Mouse (Mus musculus) liver, embryonic 13.5 days (tissue): ENCODE results near the gene Vmn1r8. TPM values are rescaled to one million over a fixed set of nuclear protein-coding genes. Genes with fewer than 3 reads are reported as not detected.
"Not testable (repeated sequence)": the region's sequence is repeated elsewhere in the genome, so short reads cannot be mapped to it uniquely, and the experiment has no call there.

Experiments used
- ATAC-seq: fragments of 200-750 bp; cut with Nextera tagmentation; 2 replicates; pipeline ENCODE4 v1.8.0; 2017; ENCODE audit warnings: low read depth, mild to moderate bottlenecking, moderate number of reproducible peaks, moderate library complexity
- DNase-seq: peaks from one replicate; pipeline ENCODE4 v3.0.0; 2022
- H3K27ac ChIP-seq: fragments of 300-500 bp; sonication (generic); 2 replicates; pipeline ENCODE4 v1.5.1; 2015; ENCODE audit warnings: moderate library complexity, mild to moderate bottlenecking, inconsistent platforms
- H3K27me3 ChIP-seq: fragments of 300-500 bp; sonication (generic); 2 replicates; pipeline ENCODE4 v1.6.1; 2015; ENCODE audit warnings: mild to moderate bottlenecking, inconsistent platforms
- H3K36me3 ChIP-seq: fragments of 300-500 bp; sonication (generic); 2 replicates; pipeline ENCODE4 v1.6.1; 2015; ENCODE audit warnings: mild to moderate bottlenecking, inconsistent platforms
- H3K4me1 ChIP-seq: fragments of 300-500 bp; sonication (generic); replicated peaks from 2 replicates; pipeline ENCODE4 v1.6.1; 2015; ENCODE audit warnings: inconsistent platforms
- H3K4me2 ChIP-seq: fragments of 300-500 bp; sonication (generic); 2 replicates; pipeline ENCODE4 v1.6.1; 2015; ENCODE audit warnings: inconsistent platforms, mild to moderate bottlenecking, moderate library complexity
- H3K4me3 ChIP-seq: fragments of 300-500 bp; sonication (generic); replicated peaks from 2 replicates; pipeline ENCODE4 v1.5.1; 2015; ENCODE audit warnings: mild to moderate bottlenecking, inconsistent platforms
- H3K9ac ChIP-seq: fragments of 300-500 bp; sonication (generic); 2 replicates; pipeline ENCODE4 v1.6.1; 2015; ENCODE audit warnings: mild to moderate bottlenecking, inconsistent platforms
- H3K9me3 ChIP-seq: fragments of 300-500 bp; sonication (generic); replicated peaks from 2 replicates; pipeline ENCODE4 v1.6.1; 2016; ENCODE audit warnings: inconsistent platforms
- WGBS: fragments of 180-500 bp; shearing (Covaris S2); methylation state at CpG from one replicate; pipeline ENCODE4 v1.1.7; 2015; ENCODE audit not compliant: insufficient replicate concordance; 5-methylcytosine and 5-hydroxymethylcytosine counted together
- polyA plus RNA-seq: library from polyadenylated mRNA; unstranded; fragments of >200 nt; fragmentation: Nextera tagmentation; extraction: Ambion mirVana; gene quantifications from 2 replicates; pipeline ENCODE4 v1.2.1, GENCODE M21; 2015

Gene Vmn1r8
- not detected in 2 replicates for polyA plus RNA-seq

GRCm38 (mm10) chr6:57031984-57032383 is at the start of gene Vmn1r8:
TSS of gene Vmn1r8 (plus strand) at chr6:57032284.
- H3K4me2 ChIP-seq, result no peak within 1 kb of the TSS
- H3K9me3 ChIP-seq, result no peaks in the 10 kb centered on the region
- DNase-seq, result no peak
- no peak within 1 kb of the TSS for H3K27ac ChIP-seq
- no peaks in the 10 kb centered on the region for H3K27me3 ChIP-seq
- H3K36me3 ChIP-seq, result no peaks in the 10 kb centered on the region
- no peak for ATAC-seq
- no peaks in the 10 kb centered on the region for H3K4me1 ChIP-seq
- H3K4me3 ChIP-seq, result no peak within 1 kb of the TSS
- H3K9ac ChIP-seq, result no peak within 1 kb of the TSS

GRCm38 (mm10) chr6:56996943-56997342 is 35.1 kb upstream of the Vmn1r8 start, which contains the start of gene Vmn1r6:
TSS of gene Vmn1r6 (plus strand) at chr6:56997243.
- WGBS, result 59% methylated on average over 2 of the region's 2 CpGs
- no peak for ATAC-seq

DNA sequence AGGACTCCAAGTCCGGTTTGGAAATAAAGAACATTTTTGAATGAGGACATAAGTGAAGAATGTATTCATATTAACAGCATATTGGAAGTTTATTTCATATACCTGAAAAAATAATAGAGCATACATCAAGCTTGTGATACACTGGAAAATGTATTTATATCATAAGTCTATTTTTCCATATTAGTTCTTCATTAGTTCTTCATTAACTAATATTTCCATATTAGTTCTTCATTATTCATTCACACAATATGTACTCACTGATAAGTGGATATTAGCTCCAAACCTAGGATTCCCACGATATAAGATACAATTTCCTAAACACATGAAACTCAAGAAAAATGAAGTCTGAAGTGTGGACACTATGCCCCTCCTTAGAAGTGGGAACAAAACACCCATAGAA is 6.9 kb upstream of the Vmn1r8 start, which contains the start of gene Vmn1r7:
Gene Vmn1r7, minus strand, starts transcription at position 101 of the 400 bp plus-strand sequence.
- not testable (repeated sequence) for H3K4me2 ChIP-seq, H3K4me1 ChIP-seq, ATAC-seq, DNase-seq, H3K9ac ChIP-seq, H3K27ac ChIP-seq, H3K9me3 ChIP-seq, H3K4me3 ChIP-seq, H3K36me3 ChIP-seq, H3K27me3 ChIP-seq
- 51% methylated on average over 2 of the region's 2 CpGs for WGBS

More at GRCm38 (mm10) chr6:56996943-56997342, 35.1 kb upstream of the Vmn1r8 start, which contains the start of gene Vmn1r6:
- Histone ChIP-seq H3K9ac (no peak within 1 kb of the TSS), H3K36me3 (no peaks in the 10 kb centered on the region), H3K4me3 (no peak within 1 kb of the TSS), H3K4me1 (no peaks in the 10 kb centered on the region), H3K4me2 (no peak within 1 kb of the TSS), H3K9me3 (no peaks in the 10 kb centered on the region), H3K27ac (no peak within 1 kb of the TSS), H3K27me3 (no peaks in the 10 kb centered on the region)
- DNase-seq, result no peak

DNA sequence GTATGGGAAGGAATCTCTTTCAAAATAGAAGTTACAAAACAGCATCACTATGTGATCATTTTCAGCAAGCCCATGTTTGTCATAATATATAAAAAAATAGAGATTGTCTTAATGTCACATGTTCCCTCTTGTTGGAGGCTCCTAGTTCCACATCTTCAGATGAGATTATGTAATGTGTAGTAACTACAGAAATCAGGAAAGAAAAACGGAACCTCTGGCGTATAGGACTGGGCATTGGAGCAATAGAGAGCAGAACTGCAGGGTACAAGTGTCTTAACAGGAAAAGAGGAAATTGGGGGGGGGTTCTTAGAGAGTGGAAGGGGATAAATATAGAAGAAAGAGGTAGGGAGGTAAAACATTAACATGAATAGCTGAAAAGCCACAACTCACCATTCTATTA is 2.6 kb downstream of the Vmn1r8 start:
- Histone ChIP-seq H3K9ac (no peak overlapping the region), H3K9me3 (no peaks in the 10 kb centered on the region), H3K4me3 (no peak overlapping the region), H3K27ac (no peak overlapping the region), H3K4me1 (no peaks in the 10 kb centered on the region), H3K4me2 (no peak overlapping the region), H3K36me3 (no peaks in the 10 kb centered on the region), H3K27me3 (no peaks in the 10 kb centered on the region)
- no peak for DNase-seq
- 54% methylated on average over 2 of the region's 2 CpGs for WGBS
- no peak for ATAC-seq

GRCm38 (mm10) chr6:57063730-57064129 is 31.6 kb downstream of the Vmn1r8 start:
- ATAC-seq (no peak), DNase-seq (no peak)
- no peak overlapping the region for H3K4me2 ChIP-seq
- no peaks in the 10 kb centered on the region for H3K27me3 ChIP-seq
- H3K9me3 ChIP-seq, result no peaks in the 10 kb centered on the region
- H3K9ac ChIP-seq, result no peak overlapping the region
- no peaks in the 10 kb centered on the region for H3K36me3 ChIP-seq
- no peaks in the 10 kb centered on the region for H3K4me1 ChIP-seq
- H3K27ac ChIP-seq, result no peak overlapping the region
- H3K4me3 ChIP-seq, result no peak overlapping the region

- WGBS, result 56% methylated on average over 2 of the region's 2 CpGs
- no peak within 1 kb of the TSS for H3K4me2 ChIP-seq
- no peaks in the 10 kb centered on the region for H3K27me3 ChIP-seq
- no peak within 1 kb of the TSS for H3K4me3 ChIP-seq
- H3K36me3 ChIP-seq, result no peaks in the 10 kb centered on the region
- H3K4me1 ChIP-seq, result no peaks in the 10 kb centered on the region
- DNase-seq, result no peak
- no peak within 1 kb of the TSS for H3K27ac ChIP-seq
- no peak within 1 kb of the TSS for H3K9ac ChIP-seq
- ATAC-seq, result no peak
- no peaks in the 10 kb centered on the region for H3K9me3 ChIP-seq
Measured at GRCm38 (mm10) chr6:57066487-57066886, 34.4 kb downstream of the Vmn1r8 start, which contains the start of gene Vmn1r9. TSS of gene Vmn1r9 (plus strand) at chr6:57066787.

Other genes with a start within 250 kb of the Vmn1r8 start
- gene Kbtbd2, start 234.5 kb upstream of the Vmn1r8 start, polyA plus RNA-seq, result 13.6 TPM in 2 replicates
- gene Fkbp9, start 200.2 kb upstream of the Vmn1r8 start, polyA plus RNA-seq, result 26.2 and 28.5 TPM in 2 replicates
- gene Nt5c3, start 108.4 kb upstream of the Vmn1r8 start, polyA plus RNA-seq, result 244 and 274 TPM in 2 replicates
- 0.15 and 0.19 TPM in 2 replicates for gene Vmn1r4, start 108.3 kb upstream of the Vmn1r8 start, polyA plus RNA-seq
- gene Vmn1r5, start 62.0 kb upstream of the Vmn1r8 start, polyA plus RNA-seq, result not detected in 2 replicates
- not detected in 2 replicates for gene Vmn1r6, start 35.0 kb upstream of the Vmn1r8 start, polyA plus RNA-seq
- not detected in 2 replicates for gene Vmn1r7, start 7.0 kb upstream of the Vmn1r8 start, polyA plus RNA-seq
- gene Vmn1r9, start 34.5 kb downstream of the Vmn1r8 start, polyA plus RNA-seq, result not detected in 2 replicates
- gene Vmn1r10, start 77.2 kb downstream of the Vmn1r8 start, polyA plus RNA-seq, result not detected in 2 replicates
- gene Vmn1r11, start 101.2 kb downstream of the Vmn1r8 start, polyA plus RNA-seq, result not detected in 2 replicates
- gene Vmn1r12, start 124.6 kb downstream of the Vmn1r8 start, polyA plus RNA-seq, result not detected in 2 replicates
- not detected in 2 replicates for gene Vmn1r13, start 171.0 kb downstream of the Vmn1r8 start, polyA plus RNA-seq
- gene Vmn1r14, start 199.4 kb downstream of the Vmn1r8 start, polyA plus RNA-seq, result not detected in 2 replicates
- not detected in 2 replicates for gene Vmn1r15, start 225.7 kb downstream of the Vmn1r8 start, polyA plus RNA-seq